Mouse (Mus musculus) forebrain, embryonic 14.5 days (tissue): ENCODE measurements around the gene Ttc23l. TPM values are rescaled to one million over a fixed set of nuclear protein-coding genes. Genes with fewer than 3 reads are reported as not detected.
"Not testable (repeated sequence)": the region's sequence is repeated elsewhere in the genome, so short reads cannot be mapped to it uniquely, and the experiment has no call there.

Experiments
- ATAC-seq: fragments of 200-750 bp; cut with Nextera tagmentation; 2 replicates; pipeline ENCODE4 v1.8.0; 2017; ENCODE audit warnings: mild to moderate bottlenecking, moderate library complexity
- DNase-seq: peaks from one replicate; pipeline ENCODE4 v3.0.0-alpha.2; 2015; ENCODE audit warnings: low spot score
- H3K27ac ChIP-seq: fragments of 300-500 bp; sonication (generic); 2 replicates; pipeline ENCODE4 v1.5.1; 2014; ENCODE audit warnings: low read depth, mild to moderate bottlenecking, control low read depth, low read length, moderate library complexity
- H3K27me3 ChIP-seq: fragments of 300-500 bp; sonication (generic); replicated peaks from 2 replicates; pipeline ENCODE4 v1.6.1; 2014; ENCODE audit warnings: low read length, control low read depth, mixed read lengths; ENCODE audit not compliant: control insufficient read depth, insufficient read depth
- H3K36me3 ChIP-seq: fragments of 300-500 bp; sonication (generic); 2 replicates; pipeline ENCODE4 v1.6.1; 2014; ENCODE audit warnings: low read length, control low read depth; ENCODE audit not compliant: control insufficient read depth, insufficient read depth
- H3K4me1 ChIP-seq: fragments of 300-500 bp; sonication (generic); 2 replicates; pipeline ENCODE4 v1.6.1; 2014; ENCODE audit warnings: antibody characterized with exemption, low read length, control low read depth; ENCODE audit not compliant: control insufficient read depth, insufficient read depth
- H3K4me2 ChIP-seq: fragments of 300-500 bp; sonication (generic); 2 replicates; pipeline ENCODE4 v1.6.1; 2014; ENCODE audit warnings: mild to moderate bottlenecking, control low read depth, low read length
- H3K4me3 ChIP-seq: fragments of 300-500 bp; sonication (generic); 2 replicates; pipeline ENCODE4 v1.5.1; 2014; ENCODE audit warnings: low read depth, low read length, control low read depth
- H3K9ac ChIP-seq: fragments of 300-500 bp; sonication (generic); 2 replicates; pipeline ENCODE4 v1.6.1; 2014; ENCODE audit warnings: mild to moderate bottlenecking, low read length, control low read depth, moderate library complexity
- H3K9me3 ChIP-seq: fragments of 300-500 bp; sonication (generic); replicated peaks from 2 replicates; pipeline ENCODE4 v1.6.1; 2016; ENCODE audit warnings: low read length, control low read depth, mixed read lengths; ENCODE audit not compliant: control insufficient read depth
- WGBS: fragments of 180-500 bp; shearing (Covaris S2); extraction: QIAGEN DNeasy Blood & Tissue Kit; methylation state at CpG from one replicate; pipeline ENCODE4 v1.1.7; 2014; 5-methylcytosine and 5-hydroxymethylcytosine counted together
- polyA plus RNA-seq: library from polyadenylated mRNA; unstranded; fragments of >200 nt; fragmentation: Nextera tagmentation; extraction: Ambion mirVana; gene quantifications from 2 replicates; pipeline ENCODE4 v1.2.1, GENCODE M21; 2014

Ttc23l gene
- polyA plus RNA-seq, 1 experiment from 2014 or later = not detected

GRCm38 (mm10) chr15:10499593-10499992, 58.9 kb downstream of the Ttc23l start:
- 84% methylated on average over 5 of the region's 5 CpGs for WGBS
- no peak for DNase-seq
- ATAC-seq = no peak
- H3K36me3 ChIP-seq = peaks cover 5% of the 10 kb centered on the region; the same call in 1 of the 2 replicates
- no peak overlapping the region for H3K27ac ChIP-seq
- H3K4me3 ChIP-seq = no peak overlapping the region
- no peaks in the 10 kb centered on the region for H3K27me3 ChIP-seq
- no peaks in the 10 kb centered on the region for H3K9me3 ChIP-seq
- no peak overlapping the region for H3K9ac ChIP-seq
- no peak overlapping the region for H3K4me2 ChIP-seq
- H3K4me1 ChIP-seq = no peaks in the 10 kb centered on the region

- not testable (repeated sequence) for H3K27me3 ChIP-seq, ATAC-seq, H3K4me2 ChIP-seq, DNase-seq, H3K9ac ChIP-seq, H3K27ac ChIP-seq, H3K4me1 ChIP-seq, H3K9me3 ChIP-seq, H3K4me3 ChIP-seq
- 93% methylated on average over 1 of the region's 1 CpGs for WGBS
- H3K36me3 ChIP-seq = peaks cover 25% of the 10 kb centered on the region
Measured at GRCm38 (mm10) chr15:10496696-10497095, 61.8 kb downstream of the Ttc23l start.

GRCm38 (mm10) chr15:10495944-10496343, 62.5 kb downstream of the Ttc23l start:
- Histone ChIP-seq H3K9me3 (no peaks in the 10 kb centered on the region), H3K27me3 (no peaks in the 10 kb centered on the region)

GRCm38 (mm10) chr15:10490101-10490500, 68.4 kb downstream of the Ttc23l start:
- H3K4me3 ChIP-seq = no peak overlapping the region
- no peak overlapping the region for H3K27ac ChIP-seq
- H3K36me3 ChIP-seq = peaks cover 31% of the 10 kb centered on the region
- H3K9ac ChIP-seq = no peak overlapping the region
- H3K4me1 ChIP-seq = peaks cover 8% of the 10 kb centered on the region
- ATAC-seq = no peak
- H3K4me2 ChIP-seq = no peak overlapping the region
- DNase-seq = no peak
- no peaks in the 10 kb centered on the region for H3K27me3 ChIP-seq
- H3K9me3 ChIP-seq = no peaks in the 10 kb centered on the region
- WGBS = 93% methylated on average over 5 of the region's 5 CpGs

More at GRCm38 (mm10) chr15:10495944-10496343, 62.5 kb downstream of the Ttc23l start:
- H3K4me2 ChIP-seq = no peak overlapping the region
- H3K4me3 ChIP-seq = no peak overlapping the region
- H3K27ac ChIP-seq = no peak overlapping the region
- H3K4me1 ChIP-seq = no peaks in the 10 kb centered on the region
- no peak overlapping the region for H3K9ac ChIP-seq
- ATAC-seq = no peak
- H3K36me3 ChIP-seq = peaks cover 25% of the 10 kb centered on the region
- 94% methylated on average over 11 of the region's 11 CpGs for WGBS
- DNase-seq = no peak

- DNase-seq = no peak
- ATAC-seq = no peak
Measured at GRCm38 (mm10) chr15:10487246-10487645, 71.2 kb downstream of the Ttc23l start.

GRCm38 (mm10) chr15:10486365-10486839, 72.1 kb downstream of the Ttc23l start:
- peak overlapping the region; percentile 80 for H3K9ac ChIP-seq
- H3K9me3 ChIP-seq = no peaks in the 10 kb centered on the region
- peaks cover 14% of the 10 kb centered on the region for H3K4me1 ChIP-seq
- peaks cover 27% of the 10 kb centered on the region for H3K36me3 ChIP-seq
- DNase-seq (no peak), ATAC-seq (peak; percentile 54)
- H3K27ac ChIP-seq = peak overlapping the region; percentile 64; the same call in 1 of the 2 replicates
- peak overlapping the region; percentile 62 for H3K4me2 ChIP-seq
- H3K4me3 ChIP-seq = peak overlapping the region; percentile 75
- no peaks in the 10 kb centered on the region for H3K27me3 ChIP-seq
- 2% methylated on average over 18 of the region's 18 CpGs for WGBS

More at GRCm38 (mm10) chr15:10487246-10487645, 71.2 kb downstream of the Ttc23l start:
- H3K4me2 ChIP-seq = peak overlapping the region; percentile 62
- H3K9ac ChIP-seq = peak overlapping the region; percentile 35; the same call in 1 of the 2 replicates
- H3K36me3 ChIP-seq = peaks cover 25% of the 10 kb centered on the region
- peak overlapping the region; percentile 75; the same call in 1 of the 2 replicates for H3K4me3 ChIP-seq
- no peaks in the 10 kb centered on the region for H3K27me3 ChIP-seq
- no peak overlapping the region for H3K27ac ChIP-seq
- no peaks in the 10 kb centered on the region for H3K9me3 ChIP-seq
- 63% methylated on average over 2 of the region's 2 CpGs for WGBS
- peaks cover 14% of the 10 kb centered on the region for H3K4me1 ChIP-seq

GRCm38 (mm10) chr15:10485484-10486364, 72.7 kb downstream of the Ttc23l start, which contains the start of the genes Brix1 and Rad1:
TSS of gene Brix1 (minus strand) at chr15:10485947.
TSS of gene Rad1 (plus strand) at chr15:10486018.
- DNase-seq = peak; percentile 99
- Histone ChIP-seq H3K9me3 (no peaks in the 10 kb centered on the region), H3K4me1 (peaks cover 14% of the 10 kb centered on the region), H3K4me2 (peak within 1 kb of the TSS; percentile 74), H3K27ac (peak within 1 kb of the TSS; percentile 64; the same call in 1 of the 2 replicates), H3K9ac (peak within 1 kb of the TSS; percentile 80), H3K4me3 (peak within 1 kb of the TSS; percentile 75), H3K36me3 (peaks cover 31% of the 10 kb centered on the region), H3K27me3 (no peaks in the 10 kb centered on the region)
- peak; percentile 100 for ATAC-seq
- WGBS = under 1% methylated on average over 58 of the region's 58 CpGs

- Histone ChIP-seq H3K27me3 (no peaks in the 10 kb centered on the region), H3K4me2 (peak overlapping the region; percentile 82), H3K9ac (peak overlapping the region; percentile 88), H3K27ac (no peak overlapping the region; the same call in 1 of the 2 replicates), H3K4me1 (peaks cover 5% of the 10 kb centered on the region; the same call in 1 of the 2 replicates), H3K4me3 (peak overlapping the region; percentile 82), H3K36me3 (peaks cover 10% of the 10 kb centered on the region), H3K9me3 (no peaks in the 10 kb centered on the region)
- 9% methylated on average over 3 of the region's 3 CpGs for WGBS
- DNase-seq = no peak
- ATAC-seq = no peak; the same call in 1 of the 2 replicates
Measured at GRCm38 (mm10) chr15:10470941-10471340, 87.5 kb downstream of the Ttc23l start.
